Comparison of ENCODE assay signal across 12 mouse cellular contexts in genomic region chr15:30913360-30913759, GRCm38 (mm10).
DNase-seq lines count a peak whose midpoint lies in the region; ATAC-seq lines count a peak whose summit lies in the region.
"Had no signal": no experiment of that assay in that cellular context is flagged by ENCODE, and none has a peak within 500 bp of the region (broad histone marks: within the 10 kb centered on the region; RNA-seq: fewer than 3 reads in every experiment).

No protein-coding gene starts in this region.

- no peaks in the 10 kb centered on the region for H3K27me3 ChIP-seq in neural tube, embryonic 11.5 days (ENCODE audit: control insufficient read depth, insufficient read depth, low read length)
- H3K27me3 ChIP-seq in neural tube, embryonic 15.5 days (replicated peaks): no peaks in the 10 kb centered on the region
- H3K27me3 ChIP-seq: intestine, embryonic 15.5 days; megakaryocyte, embryonic 14.5 days; Patski had no signal

- no peak overlapping the region for H3K27ac ChIP-seq in neural tube, embryonic 11.5 days (ENCODE audit: low read depth, low read length)
- H3K27ac ChIP-seq in neural tube, embryonic 15.5 days (replicated peaks): no peak overlapping the region
- H3K27ac ChIP-seq: intestine, embryonic 15.5 days; liver, embryonic 14.5 days had no signal

- H3K4me1 ChIP-seq in neural tube, embryonic 11.5 days (ENCODE audit: control insufficient read depth, insufficient read depth, low read length): no peaks in the 10 kb centered on the region
- no peaks in the 10 kb centered on the region for H3K4me1 ChIP-seq in neural tube, embryonic 15.5 days
- H3K4me1 ChIP-seq: intestine, embryonic 15.5 days; megakaryocyte, embryonic 14.5 days had no signal

- H3K4me3 ChIP-seq in neural tube, embryonic 11.5 days (ENCODE audit: low read depth, low read length): no peak overlapping the region
- no peak overlapping the region for H3K4me3 ChIP-seq in neural tube, embryonic 15.5 days (replicated peaks)
- H3K4me3 ChIP-seq: intestine, embryonic 15.5 days; megakaryocyte, embryonic 14.5 days had no signal

- H3K36me3 ChIP-seq in neural tube, embryonic 11.5 days (ENCODE audit: control insufficient read depth, insufficient read depth, low read length): no peaks in the 10 kb centered on the region
- H3K36me3 ChIP-seq in neural tube, embryonic 15.5 days: no peaks in the 10 kb centered on the region
- H3K36me3 ChIP-seq: intestine, embryonic 15.5 days had no signal

- no peak overlapping the region for H3K9ac ChIP-seq in neural tube, embryonic 11.5 days (ENCODE audit: low read length)
- no peak overlapping the region for H3K9ac ChIP-seq in neural tube, embryonic 15.5 days (replicated peaks)
- H3K9ac ChIP-seq: intestine, embryonic 15.5 days; liver, embryonic 14.5 days had no signal

- 82% methylated on average over 5 of the region's 5 CpGs for WGBS in neural tube, embryonic 11.5 days
- 84% methylated on average over 5 of the region's 5 CpGs for WGBS in neural tube, embryonic 15.5 days

- H3K9me3 ChIP-seq in neural tube, embryonic 11.5 days (ENCODE audit: control insufficient read depth, low read length): no peaks in the 10 kb centered on the region
- no peaks in the 10 kb centered on the region for H3K9me3 ChIP-seq in neural tube, embryonic 15.5 days (replicated peaks)
- H3K9me3 ChIP-seq: intestine, embryonic 15.5 days; megakaryocyte, embryonic 14.5 days had no signal

- peak; percentile 18 to 46 for DNase-seq in heart, postnatal 10 days
- no peak for DNase-seq in heart, postnatal 25 days (ENCODE audit: low spot score)
- DNase-seq in neural tube, embryonic 11.5 days (ENCODE audit: low spot score): peak; percentile 20
- DNase-seq in embryo, embryonic 10.5 days (ENCODE audit: low spot score): peak; percentile 54
- peak; percentile 54 for DNase-seq in mesoderm, embryonic 11.5 days (ENCODE audit: low read depth, low spot score)
- DNase-seq in cerebellum, postnatal 4 days (ENCODE audit: low spot score in 2 of 2): no peak

- intact Hi-C loops in heart, postnatal 10 days (cut with DNase I): no loop called here
- intact Hi-C loops in heart, postnatal 25 days (cut with DNase I): no loop called here

- H3K4me2 ChIP-seq in neural tube, embryonic 11.5 days (ENCODE audit: low read depth): no peak overlapping the region
- no peak overlapping the region for H3K4me2 ChIP-seq in neural tube, embryonic 15.5 days
- H3K4me2 ChIP-seq: intestine, embryonic 15.5 days had no signal

- no peak for ATAC-seq in neural tube, embryonic 11.5 days (ENCODE audit: insufficient read depth, low FRiP score, low TSS enrichment)
- ATAC-seq in neural tube, embryonic 15.5 days (ENCODE audit: low FRiP score): no peak
- no peak for ATAC-seq in megakaryocyte progenitor cell, adult 5-6 weeks (replicated peaks; ENCODE audit: poor library complexity)
- ATAC-seq: intestine, embryonic 15.5 days; Patski had no signal

Comparison
In these comparisons a context has a peak if more than half of its experiments do, and no peak if none do; other contexts are left out.
1. DNase-seq: peak in heart, postnatal 10 days (2 of 2), neural tube, embryonic 11.5 days (single experiment), embryo, embryonic 10.5 days (single experiment) and mesoderm, embryonic 11.5 days (single experiment); none in heart, postnatal 25 days (single experiment) and cerebellum, postnatal 4 days (0 of 2).